Mouse (Mus musculus) lung, embryonic 14.5 days (tissue): Measurements from ENCODE around the gene Pygo2. TPM values are rescaled to one million over a fixed set of nuclear protein-coding genes. Genes with fewer than 3 reads are reported as not detected.

ENCODE experiments used
- ATAC-seq: fragments of 200-750 bp; cut with Nextera tagmentation; 2 replicates; pipeline ENCODE4 v1.8.0; 2017; ENCODE audit warnings: mild to moderate bottlenecking, moderate TSS enrichment, moderate library complexity; ENCODE audit not compliant: insufficient read depth
- DNase-seq: peaks from one replicate; pipeline ENCODE4 v3.0.0-alpha.2; 2015
- H3K27ac ChIP-seq: fragments of 300-500 bp; sonication (generic); 2 replicates; pipeline ENCODE4 v1.5.1; 2014; ENCODE audit warnings: low read depth, mild to moderate bottlenecking, moderate library complexity
- H3K27me3 ChIP-seq: fragments of 300-500 bp; sonication (generic); 2 replicates; pipeline ENCODE4 v1.6.1; 2014; ENCODE audit warnings: low read length, control low read depth; ENCODE audit not compliant: insufficient read depth
- H3K36me3 ChIP-seq: fragments of 300-500 bp; sonication (generic); 2 replicates; pipeline ENCODE4 v1.6.1; 2014; ENCODE audit warnings: control low read depth; ENCODE audit not compliant: insufficient read depth
- H3K4me1 ChIP-seq: fragments of 300-500 bp; sonication (generic); 2 replicates; pipeline ENCODE4 v1.6.1; 2014; ENCODE audit warnings: antibody characterized with exemption, control low read depth; ENCODE audit not compliant: insufficient read depth
- H3K4me2 ChIP-seq: fragments of 300-500 bp; sonication (generic); 2 replicates; pipeline ENCODE4 v1.6.1; 2014; ENCODE audit warnings: mild to moderate bottlenecking
- H3K4me3 ChIP-seq: fragments of 300-500 bp; sonication (generic); 2 replicates; pipeline ENCODE4 v1.5.1; 2014; ENCODE audit warnings: low read depth, low read length
- H3K9ac ChIP-seq: fragments of 300-500 bp; sonication (generic); 2 replicates; pipeline ENCODE4 v1.6.1; 2014
- H3K9me3 ChIP-seq: fragments of 300-500 bp; sonication (generic); 2 replicates; pipeline ENCODE4 v1.6.1; 2016; ENCODE audit warnings: low read depth, low read length, control low read depth
- CTCF ChIP-seq: IDR thresholded peaks from 2 replicates; pipeline ENCODE4 v1.5.1; 2016; ENCODE audit warnings: antibody characterized with exemption, low read depth
- WGBS: fragments of 180-500 bp; shearing (Covaris S2); extraction: QIAGEN DNeasy Blood & Tissue Kit; methylation state at CpG from one replicate; pipeline ENCODE4 v1.1.7; 2014; 5-methylcytosine and 5-hydroxymethylcytosine counted together
- polyA plus RNA-seq: library from polyadenylated mRNA; unstranded; fragments of >200 nt; fragmentation: Nextera tagmentation; extraction: Ambion mirVana; gene quantifications from 2 replicates; pipeline ENCODE4 v1.2.1, GENCODE M21; 2014

Pygo2 gene
- polyA plus RNA-seq, 1 experiment from 2014 or later, result 54.0 TPM

- DNase-seq (no peak), ATAC-seq (no peak)
- Histone ChIP-seq H3K4me3 (no peak overlapping the region), H3K4me1 (peaks cover 3% of the 10 kb centered on the region; the same call in 1 of the 2 replicates), H3K36me3 (peaks cover 10% of the 10 kb centered on the region; the same call in 1 of the 2 replicates), H3K27ac (no peak overlapping the region), H3K9ac (no peak overlapping the region), H3K27me3 (no peaks in the 10 kb centered on the region), H3K9me3 (no peaks in the 10 kb centered on the region), H3K4me2 (no peak overlapping the region)
- WGBS, result 78% methylated on average over 5 of the region's 5 CpGs
- no peak for TF ChIP-seq CTCF
These were observed 46.3 kb upstream of the Pygo2 start for GRCm38 (mm10) chr3:89383651-89384255.

GRCm38 (mm10) chr3:89384331-89385076, 45.5 kb upstream of the Pygo2 start:
- ATAC-seq, result no peak
- H3K4me1 ChIP-seq, result peaks cover 3% of the 10 kb centered on the region; the same call in 1 of the 2 replicates
- no peak overlapping the region for H3K9ac ChIP-seq
- H3K4me2 ChIP-seq, result no peak overlapping the region
- no peaks in the 10 kb centered on the region for H3K9me3 ChIP-seq
- H3K27me3 ChIP-seq, result no peaks in the 10 kb centered on the region
- H3K4me3 ChIP-seq, result no peak overlapping the region
- H3K27ac ChIP-seq, result no peak overlapping the region
- WGBS, result 62% methylated on average over 12 of the region's 12 CpGs
- no peak for DNase-seq
- no peak for TF ChIP-seq CTCF
- H3K36me3 ChIP-seq, result peaks cover 8% of the 10 kb centered on the region; the same call in 1 of the 2 replicates

- WGBS, result 28% methylated on average over 11 of the region's 11 CpGs
- no peak for TF ChIP-seq CTCF
These were observed 44.6 kb upstream of the Pygo2 start for GRCm38 (mm10) chr3:89385451-89385850.

GRCm38 (mm10) chr3:89386438-89387420, 43.3 kb upstream of the Pygo2 start:
- DNase-seq (no peak), ATAC-seq (no peak)
- H3K27ac ChIP-seq, result no peak overlapping the region
- H3K9me3 ChIP-seq, result no peaks in the 10 kb centered on the region
- H3K4me2 ChIP-seq, result peak overlapping the region; percentile 13; the same call in 1 of the 2 replicates
- no peak overlapping the region for H3K4me3 ChIP-seq
- peaks cover 3% of the 10 kb centered on the region; the same call in 1 of the 2 replicates for H3K4me1 ChIP-seq
- no peak overlapping the region; the same call in 1 of the 2 replicates for H3K9ac ChIP-seq
- TF ChIP-seq CTCF, result no peak
- 55% methylated on average over 17 of the region's 17 CpGs for WGBS
- H3K27me3 ChIP-seq, result no peaks in the 10 kb centered on the region
- no peaks in the 10 kb centered on the region for H3K36me3 ChIP-seq

More at GRCm38 (mm10) chr3:89385451-89385850, 44.6 kb upstream of the Pygo2 start:
- Histone ChIP-seq H3K27ac (no peak overlapping the region), H3K4me1 (peaks cover 3% of the 10 kb centered on the region; the same call in 1 of the 2 replicates), H3K4me2 (peak overlapping the region; percentile 25; the same call in 1 of the 2 replicates), H3K36me3 (no peaks in the 10 kb centered on the region), H3K4me3 (no peak overlapping the region), H3K9me3 (no peaks in the 10 kb centered on the region), H3K27me3 (no peaks in the 10 kb centered on the region), H3K9ac (no peak overlapping the region)
- DNase-seq (no peak), ATAC-seq (no peak)

- no peak overlapping the region for H3K9ac ChIP-seq
- no peaks in the 10 kb centered on the region for H3K36me3 ChIP-seq
- DNase-seq (no peak), ATAC-seq (no peak)
- 0 out of 2 replicates have a peak, but pooled peaks have one; percentile 4 for TF ChIP-seq CTCF
- H3K27me3 ChIP-seq, result no peaks in the 10 kb centered on the region; the same call in 1 of the 2 replicates
- 72% methylated on average over 11 of the region's 11 CpGs for WGBS
- H3K4me1 ChIP-seq, result peaks cover 8% of the 10 kb centered on the region
- no peak overlapping the region for H3K4me3 ChIP-seq
- H3K27ac ChIP-seq, result no peak overlapping the region
- no peaks in the 10 kb centered on the region for H3K9me3 ChIP-seq
- no peak overlapping the region for H3K4me2 ChIP-seq
These were observed 42.4 kb upstream of the Pygo2 start for GRCm38 (mm10) chr3:89387632-89388031.

GRCm38 (mm10) chr3:89388134-89388881, 41.7 kb upstream of the Pygo2 start:
- Histone ChIP-seq H3K27me3 (no peaks in the 10 kb centered on the region; the same call in 1 of the 2 replicates), H3K27ac (no peak overlapping the region), H3K9me3 (no peaks in the 10 kb centered on the region), H3K4me2 (no peak overlapping the region), H3K4me1 (peaks cover 8% of the 10 kb centered on the region), H3K36me3 (no peaks in the 10 kb centered on the region), H3K4me3 (no peak overlapping the region), H3K9ac (no peak overlapping the region)
- WGBS, result 80% methylated on average over 11 of the region's 11 CpGs
- no peak for TF ChIP-seq CTCF
- DNase-seq (no peak), ATAC-seq (no peak)
